Mouse (Mus musculus): ENCODE measurements around the gene Cers6. TPM values are rescaled to one million over a fixed set of nuclear protein-coding genes. Genes with fewer than 3 reads are reported as not detected.

Gene Cers6
- polyA plus RNA-seq, 1 experiment from 2014 or later, result 28.8 TPM

- no peak overlapping the region for H3K27ac ChIP-seq
- no peak overlapping the region for H3K4me3 ChIP-seq
- no peaks in the 10 kb centered on the region for H3K27me3 ChIP-seq (ENCODE audit: insufficient read depth, poor library complexity, severe bottlenecking)
- H3K4me1 ChIP-seq, result peaks cover 14% of the 10 kb centered on the region; the same call in 1 of the 2 replicates
- H3K9me3 ChIP-seq, result no peaks in the 10 kb centered on the region
- WGBS, result 88% methylated on average over 6 of the region's 6 CpGs
- H3K36me3 ChIP-seq, result no peaks in the 10 kb centered on the region
- no peak for DNase-seq (ENCODE audit: low spot score)
Measured at GRCm38 (mm10) chr2:69084416-69084815, 223.2 kb downstream of the Cers6 start.

DNA sequence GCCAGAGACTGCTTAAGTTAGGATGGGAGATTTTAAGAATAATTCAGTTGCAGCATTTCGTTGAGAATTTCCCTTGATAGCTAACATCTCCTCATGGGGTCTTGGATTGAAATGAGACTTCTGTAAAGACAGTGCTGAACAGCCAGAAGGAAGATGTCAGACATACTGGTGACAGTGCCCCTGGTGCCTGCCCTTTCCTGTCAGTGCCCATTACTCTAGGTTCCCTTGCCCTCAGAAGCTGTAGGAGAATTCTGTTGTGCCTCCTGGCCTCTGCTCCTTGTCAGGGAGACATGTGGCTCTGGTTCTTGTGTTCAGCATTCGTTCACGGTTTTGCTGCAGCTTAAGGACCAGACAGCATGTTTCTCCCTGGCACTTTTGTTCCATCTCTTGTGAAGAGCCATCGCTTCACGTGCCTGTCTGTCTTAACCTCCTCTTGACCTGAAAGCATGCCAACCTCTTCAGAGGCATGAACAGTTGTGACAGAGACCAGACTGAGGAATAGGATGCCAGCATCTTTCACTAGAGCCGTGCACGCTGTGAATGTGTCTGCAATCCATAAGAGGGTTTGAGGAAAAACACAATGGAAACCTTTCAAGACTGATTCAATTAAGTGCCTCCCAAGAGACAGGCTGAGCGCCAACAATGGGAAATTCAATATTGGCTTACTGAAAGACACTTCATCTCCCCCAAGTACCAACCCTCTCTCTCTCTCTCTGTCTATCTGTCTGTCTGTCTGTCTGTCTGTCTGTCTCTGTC is 225.4 kb downstream of the Cers6 start:
- WGBS, result 59% methylated on average over 8 of the region's 8 CpGs
- H3K4me1 ChIP-seq, result peaks cover 9% of the 10 kb centered on the region; the same call in 1 of the 2 replicates
- no peaks in the 10 kb centered on the region for H3K27me3 ChIP-seq (ENCODE audit: insufficient read depth, poor library complexity, severe bottlenecking)
- no peaks in the 10 kb centered on the region for H3K9me3 ChIP-seq
- H3K27ac ChIP-seq, result no peak overlapping the region
- DNase-seq (ENCODE audit: low spot score), result peak; percentile 65
- H3K4me3 ChIP-seq, result no peak overlapping the region
- H3K36me3 ChIP-seq, result no peaks in the 10 kb centered on the region

- H3K9me3 ChIP-seq, result no peaks in the 10 kb centered on the region
Measured at GRCm38 (mm10) chr2:69095836-69096235, 234.6 kb downstream of the Cers6 start.

DNA sequence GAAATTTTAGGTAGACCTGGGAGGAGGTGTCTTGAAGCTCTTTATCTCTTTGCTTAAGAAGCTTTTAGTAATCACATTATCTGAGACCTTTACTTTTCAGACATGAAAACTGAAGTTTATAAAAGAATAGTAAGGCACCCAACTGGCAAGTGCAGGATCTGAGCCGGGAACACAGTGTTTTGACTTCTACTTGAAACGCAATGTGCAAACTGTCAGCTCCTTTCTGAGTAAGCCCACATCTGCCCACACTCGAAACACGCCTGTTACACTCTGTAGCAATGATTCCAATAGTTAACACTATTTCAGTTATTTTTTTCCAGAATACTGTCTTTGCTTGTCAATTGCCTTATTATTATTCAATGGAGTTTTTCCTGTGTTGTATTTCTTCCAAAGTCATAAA is 235.6 kb downstream of the Cers6 start:
- 80% methylated on average over 4 of the region's 4 CpGs for WGBS
- H3K27me3 ChIP-seq (ENCODE audit: insufficient read depth, poor library complexity, severe bottlenecking), result no peaks in the 10 kb centered on the region
- no peaks in the 10 kb centered on the region for H3K9me3 ChIP-seq
- H3K4me3 ChIP-seq, result no peak overlapping the region
- H3K36me3 ChIP-seq, result no peaks in the 10 kb centered on the region; the same call in 1 of the 2 replicates
- DNase-seq (ENCODE audit: low spot score), result peak; percentile 70
- H3K27ac ChIP-seq, result no peak overlapping the region
- no peaks in the 10 kb centered on the region for H3K4me1 ChIP-seq

More at GRCm38 (mm10) chr2:69095836-69096235, 234.6 kb downstream of the Cers6 start:
- no peaks in the 10 kb centered on the region; the same call in 1 of the 2 replicates for H3K36me3 ChIP-seq
- no peaks in the 10 kb centered on the region for H3K27me3 ChIP-seq (ENCODE audit: insufficient read depth, poor library complexity, severe bottlenecking)
- H3K27ac ChIP-seq, result no peak overlapping the region
- peak; percentile 1 for DNase-seq (ENCODE audit: low spot score)
- H3K4me3 ChIP-seq, result no peak overlapping the region
- H3K4me1 ChIP-seq, result no peaks in the 10 kb centered on the region

DNA sequence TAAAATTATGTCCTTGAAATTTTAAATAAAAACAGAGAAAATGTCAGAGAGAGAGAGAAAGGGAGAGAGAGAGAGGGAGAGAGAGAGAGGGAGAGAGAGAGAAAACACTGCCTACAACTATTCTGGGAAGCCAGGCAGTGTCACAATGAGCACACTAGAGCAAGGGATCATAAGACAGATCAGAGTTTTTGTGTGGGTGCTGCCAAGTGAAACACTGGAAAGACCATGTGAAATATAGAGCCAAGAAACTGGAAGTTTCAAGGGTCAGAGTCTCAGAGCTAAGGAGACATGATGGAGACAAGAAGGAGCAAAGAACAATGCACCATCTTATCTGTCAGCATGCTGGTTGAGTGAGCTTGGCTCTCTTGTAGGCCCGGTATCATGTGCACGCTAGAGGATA is 236.3 kb downstream of the Cers6 start:
- Histone ChIP-seq H3K36me3 (no peaks in the 10 kb centered on the region; the same call in 1 of the 2 replicates), H3K4me1 (no peaks in the 10 kb centered on the region), H3K27me3 (ENCODE audit: insufficient read depth, poor library complexity, severe bottlenecking) (no peaks in the 10 kb centered on the region), H3K4me3 (no peak overlapping the region), H3K27ac (no peak overlapping the region), H3K9me3 (no peaks in the 10 kb centered on the region)
- WGBS, result 88% methylated on average over 2 of the region's 2 CpGs
- peak; percentile 35 for DNase-seq (ENCODE audit: low spot score)

- WGBS, result 86% methylated on average over 3 of the region's 3 CpGs
- H3K36me3 ChIP-seq, result no peaks in the 10 kb centered on the region
- no peaks in the 10 kb centered on the region for H3K27me3 ChIP-seq (ENCODE audit: insufficient read depth, poor library complexity, severe bottlenecking)
- DNase-seq (ENCODE audit: low spot score), result peak; percentile 53
- H3K4me1 ChIP-seq, result no peaks in the 10 kb centered on the region
- no peak overlapping the region for H3K27ac ChIP-seq
- no peaks in the 10 kb centered on the region for H3K9me3 ChIP-seq
- H3K4me3 ChIP-seq, result no peak overlapping the region
Measured at GRCm38 (mm10) chr2:69098701-69099100, 237.5 kb downstream of the Cers6 start.

DNA sequence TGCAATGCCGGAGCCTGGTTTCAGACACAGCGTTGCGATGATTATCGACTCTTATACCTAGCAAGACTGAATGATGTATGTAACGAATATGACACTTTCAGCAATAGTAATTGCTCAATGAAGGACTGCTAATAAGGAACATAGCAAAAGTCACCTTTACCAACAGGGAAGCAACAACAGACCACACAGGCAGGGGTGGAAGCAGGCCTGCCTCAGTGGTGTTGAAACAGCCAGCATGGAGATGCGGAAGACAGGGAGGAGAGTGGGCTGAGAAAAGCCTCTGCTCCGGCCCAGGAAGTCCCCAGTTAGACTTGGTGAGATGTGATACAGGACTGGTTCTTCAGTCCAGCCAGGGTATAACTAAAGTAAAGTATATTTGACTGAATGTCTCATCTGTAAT is 237.9 kb downstream of the Cers6 start:
- H3K36me3 ChIP-seq, result no peaks in the 10 kb centered on the region
- WGBS, result 91% methylated on average over 7 of the region's 7 CpGs
- no peaks in the 10 kb centered on the region for H3K27me3 ChIP-seq (ENCODE audit: insufficient read depth, poor library complexity, severe bottlenecking)
- H3K4me3 ChIP-seq, result no peak overlapping the region
- DNase-seq (ENCODE audit: low spot score), result peak; percentile 46
- H3K4me1 ChIP-seq, result no peaks in the 10 kb centered on the region
- no peaks in the 10 kb centered on the region for H3K9me3 ChIP-seq
- no peak overlapping the region for H3K27ac ChIP-seq

DNA sequence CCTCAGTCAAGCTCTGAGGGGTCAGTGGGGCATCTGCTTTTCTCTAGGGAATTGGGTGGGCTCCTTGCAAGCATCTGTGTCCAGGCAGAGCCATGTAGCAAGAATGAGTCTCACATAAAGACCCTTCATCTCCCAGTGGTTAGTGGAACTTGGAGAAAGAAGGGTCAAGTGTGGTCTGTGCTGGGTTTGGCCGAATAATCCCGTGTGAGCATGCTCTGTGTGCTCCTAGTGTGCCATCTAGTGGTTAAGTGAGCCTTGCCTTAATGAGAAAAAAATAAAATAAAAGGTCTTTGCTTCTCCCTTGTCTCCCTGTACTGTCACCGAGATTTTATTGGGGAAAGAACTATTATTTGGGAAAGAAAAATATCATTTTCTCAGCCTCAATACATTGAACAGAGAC is 239.5 kb downstream of the Cers6 start:
- peak; percentile 67 for DNase-seq (ENCODE audit: low spot score)
- H3K4me3 ChIP-seq, result no peak overlapping the region

GRCm38 (mm10) chr2:69103526-69103925 is 242.3 kb downstream of the Cers6 start:
- Histone ChIP-seq H3K27me3 (ENCODE audit: insufficient read depth, poor library complexity, severe bottlenecking) (no peaks in the 10 kb centered on the region), H3K36me3 (no peaks in the 10 kb centered on the region), H3K4me3 (no peak overlapping the region), H3K4me1 (no peaks in the 10 kb centered on the region), H3K9me3 (no peaks in the 10 kb centered on the region), H3K27ac (no peak overlapping the region)
- WGBS, result 77% methylated on average over 3 of the region's 3 CpGs
- peak; percentile 63 for DNase-seq (ENCODE audit: low spot score)

More for the DNA sequence above, 239.5 kb downstream of the Cers6 start:
- Histone ChIP-seq H3K9me3 (no peaks in the 10 kb centered on the region), H3K36me3 (no peaks in the 10 kb centered on the region), H3K27me3 (ENCODE audit: insufficient read depth, poor library complexity, severe bottlenecking) (no peaks in the 10 kb centered on the region), H3K27ac (no peak overlapping the region), H3K4me1 (no peaks in the 10 kb centered on the region)
- WGBS, result 22% methylated on average over 3 of the region's 3 CpGs

GRCm38 (mm10) chr2:69104511-69105145 is 243.4 kb downstream of the Cers6 start:
- WGBS, result 67% methylated on average over 10 of the region's 10 CpGs
- H3K27ac ChIP-seq, result no peak overlapping the region
- no peak overlapping the region for H3K4me3 ChIP-seq
- no peaks in the 10 kb centered on the region for H3K27me3 ChIP-seq (ENCODE audit: insufficient read depth, poor library complexity, severe bottlenecking)
- peak; percentile 36 for DNase-seq (ENCODE audit: low spot score)
- no peaks in the 10 kb centered on the region for H3K9me3 ChIP-seq
- H3K4me1 ChIP-seq, result no peaks in the 10 kb centered on the region
- no peaks in the 10 kb centered on the region for H3K36me3 ChIP-seq

DNA sequence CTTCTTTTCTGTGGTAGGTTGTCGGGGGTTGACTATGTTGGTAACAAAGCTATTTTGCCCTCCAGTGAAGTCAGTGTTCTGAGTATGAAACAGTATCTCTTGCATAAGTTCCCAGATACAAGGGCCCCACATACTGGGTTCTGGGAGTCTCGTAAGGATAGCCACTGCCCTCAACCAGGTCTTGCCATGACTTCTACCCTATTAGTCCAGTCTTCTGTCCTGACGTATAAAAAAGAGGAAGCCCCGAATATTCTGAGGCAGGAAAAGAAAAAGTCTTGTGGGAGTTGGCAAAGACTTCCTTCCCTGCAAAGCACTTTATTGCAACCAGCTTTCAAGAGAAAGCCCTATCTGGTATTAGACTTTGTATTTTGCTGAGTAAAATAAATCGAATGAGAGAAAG is 248.0 kb downstream of the Cers6 start:
- Histone ChIP-seq H3K27me3 (ENCODE audit: insufficient read depth, poor library complexity, severe bottlenecking) (no peaks in the 10 kb centered on the region), H3K27ac (no peak overlapping the region), H3K9me3 (no peaks in the 10 kb centered on the region), H3K36me3 (no peaks in the 10 kb centered on the region), H3K4me1 (no peaks in the 10 kb centered on the region), H3K4me3 (no peak overlapping the region)
- DNase-seq (ENCODE audit: low spot score), result no peak
- 81% methylated on average over 5 of the region's 5 CpGs for WGBS

GRCm38 (mm10) chr2:69109710-69110109 is 248.5 kb downstream of the Cers6 start:
- Histone ChIP-seq H3K4me1 (no peaks in the 10 kb centered on the region), H3K9me3 (no peaks in the 10 kb centered on the region), H3K36me3 (no peaks in the 10 kb centered on the region), H3K27ac (no peak overlapping the region), H3K27me3 (ENCODE audit: insufficient read depth, poor library complexity, severe bottlenecking) (no peaks in the 10 kb centered on the region), H3K4me3 (no peak overlapping the region)
- DNase-seq (ENCODE audit: low spot score), result peak; percentile 16
- 80% methylated on average over 7 of the region's 7 CpGs for WGBS

DNA sequence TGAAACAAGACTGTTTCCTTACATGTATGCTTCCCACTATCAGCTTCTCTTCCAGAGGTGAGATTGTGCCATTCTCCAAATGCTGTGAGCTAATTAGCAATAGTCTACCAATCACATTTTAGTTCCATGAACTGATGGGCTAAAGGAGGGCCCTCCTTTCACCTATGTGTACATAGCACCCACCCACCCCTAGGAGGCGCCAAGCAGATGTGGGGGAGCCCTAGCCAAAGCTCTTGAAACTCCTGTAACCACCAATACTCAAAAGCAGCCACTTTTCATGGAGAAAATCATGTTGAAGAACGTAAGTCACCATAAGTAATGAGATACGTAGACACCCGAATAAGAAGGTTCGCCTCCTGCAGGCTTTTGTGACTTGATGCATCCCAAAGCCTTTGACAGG is 251.4 kb downstream of the Cers6 start:
- WGBS, result 88% methylated on average over 5 of the region's 5 CpGs
- 0 out of 2 replicates have a peak, but pooled peaks cover 3% of the 10 kb centered on the region for H3K9me3 ChIP-seq
- no peak overlapping the region for H3K4me3 ChIP-seq
- no peak for DNase-seq (ENCODE audit: low spot score)
- H3K27ac ChIP-seq, result no peak overlapping the region
- H3K27me3 ChIP-seq (ENCODE audit: insufficient read depth, poor library complexity, severe bottlenecking), result no peaks in the 10 kb centered on the region
- peaks cover 10% of the 10 kb centered on the region for H3K36me3 ChIP-seq
- no peaks in the 10 kb centered on the region for H3K4me1 ChIP-seq
